Mouse (Mus musculus): ENCODE measurements around the gene Oog2.
"Not testable (repeated sequence)": the region's sequence is repeated elsewhere in the genome, so short reads cannot be mapped to it uniquely, and the experiment has no call there.

Gene Oog2

DNA sequence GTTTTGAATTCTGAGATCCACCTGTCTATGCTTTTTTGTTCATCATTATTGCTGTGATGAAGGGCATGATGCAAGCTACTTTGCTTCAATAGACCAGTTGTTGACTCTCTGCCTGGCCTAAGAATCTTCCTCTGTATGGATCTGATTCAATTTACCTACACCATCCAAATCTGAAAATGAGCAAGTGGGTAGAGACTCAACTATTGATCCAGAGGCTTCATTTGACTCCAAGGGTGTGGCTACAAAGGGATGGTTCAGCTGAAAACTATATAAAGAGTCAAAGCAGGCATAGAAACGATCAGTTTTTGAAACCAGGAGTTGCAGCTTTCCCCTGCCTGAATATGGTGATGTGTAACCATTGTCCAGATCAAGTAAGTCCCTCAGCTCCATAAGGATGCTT is at the start of gene Oog2:
TSS of gene Oog2 (plus strand) at position 301 of the 400 bp plus-strand sequence.
- no peak for DNase-seq (ENCODE audit: low read depth)

DNA sequence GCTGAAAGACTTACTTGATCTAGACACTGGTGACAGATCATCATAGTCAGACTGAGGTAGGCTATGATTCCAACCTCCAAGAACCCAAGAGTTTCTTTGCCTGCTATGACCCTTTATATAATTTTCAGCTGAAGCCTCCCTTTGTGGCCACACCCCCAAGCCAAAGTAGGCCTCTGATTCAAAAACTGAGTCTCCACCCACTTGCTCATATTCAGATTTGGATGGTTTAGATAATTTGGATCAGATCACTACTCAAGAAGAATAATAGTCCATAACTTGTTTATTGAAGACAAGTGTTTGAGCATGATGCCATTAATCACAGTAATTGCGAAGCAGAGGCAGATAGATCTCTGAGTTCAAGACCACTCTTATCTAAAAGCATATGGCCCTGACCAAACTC is 28.0 kb upstream of the Oog2 start, which contains the start of gene Oog3:
TSS of gene Oog3 (minus strand) at position 101 of the 400 bp plus-strand sequence.
- no peak for DNase-seq (ENCODE audit: low read depth)

DNA sequence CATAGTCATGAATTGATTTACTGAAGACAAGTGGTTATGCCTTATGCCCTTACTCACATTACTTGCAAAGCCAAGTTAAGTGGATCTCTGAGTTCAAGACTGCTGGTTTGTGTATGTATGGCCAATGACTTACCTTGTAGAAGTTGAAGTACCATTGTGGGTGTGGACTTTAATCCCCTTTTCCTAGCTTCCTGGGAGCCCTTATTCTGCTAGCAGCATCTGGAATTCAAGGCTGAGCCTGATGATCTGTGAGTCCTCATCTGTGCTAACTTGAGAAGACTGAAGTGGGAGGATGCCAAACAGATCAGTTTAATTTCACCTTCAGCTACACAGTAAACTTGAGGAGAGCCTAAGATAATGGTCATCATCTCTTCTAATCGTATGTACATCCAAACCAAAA is 22.7 kb downstream of the Oog2 start, which contains the start of gene C87977:
TSS of gene C87977 (minus strand) at position 101 of the 400 bp plus-strand sequence.
- DNase-seq (ENCODE audit: low read depth) = not testable (repeated sequence)

All from c-Kit-positive CD71-positive TER-119-negative erythroid progenitor cells, embryonic 14.5 days (primary cell).